Mouse (Mus musculus): ENCODE data around the gene Rsbn1l. TPM values are rescaled to one million over a fixed set of nuclear protein-coding genes. Genes with fewer than 3 reads are reported as not detected.

Rsbn1l gene
- polyA plus RNA-seq, 1 experiment from 2014 or later, result 5.9 TPM

DNA sequence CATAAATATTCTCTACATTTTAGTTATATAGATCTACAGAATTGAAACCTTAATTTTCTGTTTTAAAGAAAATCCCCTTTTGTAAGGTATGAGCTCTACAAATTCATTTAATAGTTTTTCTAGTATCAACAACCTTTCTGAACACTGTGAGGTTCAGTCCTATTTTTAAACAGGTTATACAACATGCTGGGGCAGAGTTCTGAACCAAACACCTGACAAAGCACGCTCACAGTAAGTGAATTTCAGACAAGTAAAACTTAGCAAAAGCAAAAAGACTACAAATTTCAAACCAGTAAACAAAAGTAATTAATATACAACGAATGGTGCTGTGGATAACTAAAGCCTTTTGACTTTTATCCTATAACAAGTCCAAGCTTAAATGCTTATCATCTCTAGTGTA is 97.8 kb downstream of the Rsbn1l start:
- WGBS, result 90% methylated on average over 2 of the region's 2 CpGs
- Histone ChIP-seq H3K9me3 (no peaks in the 10 kb centered on the region; the same call in 1 of the 2 replicates), H3K4me2 (no peak overlapping the region), H3K4me1 (no peaks in the 10 kb centered on the region), H3K27ac (no peak overlapping the region), H3K4me3 (no peak overlapping the region), H3K27me3 (no peaks in the 10 kb centered on the region), H3K36me3 (no peaks in the 10 kb centered on the region), H3K9ac (no peak overlapping the region)
- no peak for ATAC-seq (ENCODE audit: insufficient number of reproducible peaks, insufficient read depth, low FRiP score, low TSS enrichment, low read depth)

DNA sequence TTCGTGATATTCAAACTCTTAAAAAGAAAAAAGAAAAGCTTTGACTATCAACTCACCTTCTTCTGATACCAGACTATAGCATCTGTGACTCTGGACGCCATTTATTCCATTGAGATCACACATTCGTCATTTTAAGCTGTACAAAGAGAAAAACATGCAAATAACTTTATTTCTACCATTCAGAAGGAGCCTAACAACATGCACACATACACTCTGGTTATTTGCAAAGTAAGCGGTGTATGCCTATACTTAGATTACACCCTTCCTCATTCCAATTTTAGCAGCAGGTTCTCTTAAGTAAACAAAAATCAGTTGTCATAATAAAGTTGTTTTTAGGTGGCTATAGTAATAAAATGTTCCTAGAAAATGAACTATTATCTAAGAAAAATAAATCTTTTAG is 101.1 kb downstream of the Rsbn1l start:
- no peak overlapping the region for H3K9ac ChIP-seq
- ATAC-seq (ENCODE audit: insufficient number of reproducible peaks, insufficient read depth, low FRiP score, low TSS enrichment, low read depth), result no peak
- 90% methylated on average over 4 of the region's 4 CpGs for WGBS
- no peaks in the 10 kb centered on the region for H3K27me3 ChIP-seq
- H3K4me2 ChIP-seq, result no peak overlapping the region
- no peaks in the 10 kb centered on the region; the same call in 1 of the 2 replicates for H3K9me3 ChIP-seq
- H3K27ac ChIP-seq, result no peak overlapping the region
- H3K4me3 ChIP-seq, result no peak overlapping the region
- peaks cover 3% of the 10 kb centered on the region; the same call in 1 of the 2 replicates for H3K4me1 ChIP-seq
- no peaks in the 10 kb centered on the region for H3K36me3 ChIP-seq

DNA sequence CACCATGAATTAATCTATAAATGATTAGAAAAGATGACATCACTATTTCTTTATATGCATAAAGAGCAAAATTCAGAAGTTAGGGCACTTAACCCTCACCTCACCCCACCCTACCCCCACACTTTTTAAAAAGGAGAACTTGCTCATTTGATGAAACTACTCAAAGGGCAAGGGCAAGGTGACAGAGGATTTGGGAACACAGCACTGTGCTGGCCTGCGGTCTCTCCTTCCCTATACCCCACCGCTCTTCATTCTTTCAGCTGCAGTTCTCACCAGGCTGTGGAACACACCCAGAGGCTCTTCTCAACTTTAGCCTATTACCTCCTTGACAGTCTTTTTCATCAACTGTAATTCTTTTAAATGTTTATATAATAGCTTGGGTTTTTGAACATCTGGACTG is 109.2 kb downstream of the Rsbn1l start:
- no peaks in the 10 kb centered on the region for H3K36me3 ChIP-seq
- H3K4me3 ChIP-seq, result no peak overlapping the region
- no peak overlapping the region for H3K27ac ChIP-seq
- no peaks in the 10 kb centered on the region for H3K9me3 ChIP-seq
- 96% methylated on average over 2 of the region's 2 CpGs for WGBS
- no peak overlapping the region for H3K9ac ChIP-seq
- ATAC-seq (ENCODE audit: insufficient number of reproducible peaks, insufficient read depth, low FRiP score, low TSS enrichment, low read depth), result no peak
- H3K4me2 ChIP-seq, result no peak overlapping the region
- peaks cover 13% of the 10 kb centered on the region for H3K4me1 ChIP-seq
- no peaks in the 10 kb centered on the region for H3K27me3 ChIP-seq

DNA sequence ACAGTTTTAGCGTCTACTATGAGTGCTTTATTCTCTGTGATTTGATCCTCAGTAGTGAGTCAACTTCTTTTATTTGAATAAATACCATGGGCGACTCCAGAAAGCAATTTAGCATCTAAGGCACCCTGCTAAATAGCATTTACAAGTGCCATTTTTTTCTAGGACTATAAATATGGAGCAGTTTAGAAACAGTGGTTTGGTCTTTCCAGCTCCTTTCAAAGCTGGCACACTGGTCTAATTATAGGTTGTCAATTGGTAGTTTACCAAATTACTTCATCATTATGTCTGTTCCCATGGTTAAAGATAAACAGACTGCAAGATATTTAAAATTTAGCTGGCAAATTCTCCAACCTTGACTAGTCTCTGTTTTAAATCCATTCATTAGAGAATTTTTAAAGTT is 112.4 kb downstream of the Rsbn1l start:
- no peaks in the 10 kb centered on the region for H3K27me3 ChIP-seq
- no peak overlapping the region for H3K9ac ChIP-seq
- no peaks in the 10 kb centered on the region for H3K9me3 ChIP-seq
- no peaks in the 10 kb centered on the region for H3K36me3 ChIP-seq
- no peak overlapping the region for H3K4me2 ChIP-seq
- H3K27ac ChIP-seq, result no peak overlapping the region
- H3K4me3 ChIP-seq, result no peak overlapping the region
- WGBS, result 24% methylated on average over 2 of the region's 2 CpGs
- no peak for ATAC-seq (ENCODE audit: insufficient number of reproducible peaks, insufficient read depth, low FRiP score, low TSS enrichment, low read depth)
- H3K4me1 ChIP-seq, result no peaks in the 10 kb centered on the region

DNA sequence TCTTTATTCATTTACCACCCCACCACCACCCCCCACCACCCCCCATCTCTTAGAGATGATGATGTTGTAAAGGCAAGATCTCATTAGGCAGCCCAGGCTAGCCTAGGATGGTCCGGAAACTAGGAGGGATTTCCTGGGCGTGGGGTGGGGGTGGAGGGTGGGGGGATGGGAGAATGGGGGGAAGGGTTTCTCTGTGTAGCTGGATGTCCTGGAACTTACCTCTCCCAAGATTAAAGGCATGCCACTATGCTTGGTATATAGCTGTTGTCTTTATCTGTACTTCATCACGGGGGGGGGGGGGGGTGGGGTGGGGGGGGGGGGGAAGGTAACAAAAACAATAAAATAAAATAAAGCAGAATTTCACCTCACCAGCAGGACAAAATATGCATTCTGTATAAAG is 112.8 kb downstream of the Rsbn1l start:
- Histone ChIP-seq H3K27me3 (no peaks in the 10 kb centered on the region), H3K9me3 (no peaks in the 10 kb centered on the region), H3K4me2 (no peak overlapping the region), H3K4me3 (no peak overlapping the region), H3K9ac (no peak overlapping the region), H3K27ac (no peak overlapping the region), H3K36me3 (no peaks in the 10 kb centered on the region), H3K4me1 (no peaks in the 10 kb centered on the region)
- WGBS, result 15% methylated on average over 2 of the region's 3 CpGs
- no peak for ATAC-seq (ENCODE audit: insufficient number of reproducible peaks, insufficient read depth, low FRiP score, low TSS enrichment, low read depth)

Other genes starting within 250 kb of the Rsbn1l start
- gene Phtf2, start 74.3 kb downstream of the Rsbn1l start, polyA plus RNA-seq (2015; fragmentation: Nextera tagmentation; extraction: Ambion mirVana), result 17.9 and 19.4 TPM in 2 replicates
- gene Tmem60, start 74.2 kb downstream of the Rsbn1l start, polyA plus RNA-seq (2015; fragmentation: Nextera tagmentation; extraction: Ambion mirVana), result 51.0 and 53.6 TPM in 2 replicates
- 24.0 and 27.5 TPM in 2 replicates for gene Ptpn12, start 99.5 kb upstream of the Rsbn1l start, polyA plus RNA-seq (2015; fragmentation: Nextera tagmentation; extraction: Ambion mirVana)
- gene Gsap, start 229.9 kb upstream of the Rsbn1l start, polyA plus RNA-seq (2015; fragmentation: Nextera tagmentation; extraction: Ambion mirVana), result 2.9 and 3.8 TPM in 2 replicates